Mouse (Mus musculus) midbrain, embryonic 16.5 days (tissue): ENCODE results near the gene Pnpla2. TPM values are rescaled to one million over a fixed set of nuclear protein-coding genes. Genes with fewer than 3 reads are reported as not detected.

Experiments
- ATAC-seq: fragments of 200-750 bp; cut with Nextera tagmentation; 2 replicates; pipeline ENCODE4 v1.8.0; 2017; ENCODE audit warnings: moderate TSS enrichment
- H3K27ac ChIP-seq: fragments of 300-500 bp; sonication (generic); 2 replicates; pipeline ENCODE4 v1.5.1; 2014; ENCODE audit warnings: mild to moderate bottlenecking, low read length, mixed read lengths
- H3K27me3 ChIP-seq: fragments of 300-500 bp; sonication (generic); 2 replicates; pipeline ENCODE4 v1.6.1; 2014; ENCODE audit warnings: low read depth, low read length, mixed read lengths; ENCODE audit not compliant: control insufficient read depth, insufficient read depth
- H3K36me3 ChIP-seq: fragments of 300-500 bp; sonication (generic); 2 replicates; pipeline ENCODE4 v1.6.1; 2014; ENCODE audit warnings: mild to moderate bottlenecking, low read length, moderate library complexity, mixed read lengths; ENCODE audit not compliant: control insufficient read depth, insufficient read depth
- H3K4me1 ChIP-seq: fragments of 300-500 bp; sonication (generic); 2 replicates; pipeline ENCODE4 v1.6.1; 2014; ENCODE audit warnings: mild to moderate bottlenecking, low read length, mixed read lengths; ENCODE audit not compliant: control insufficient read depth, insufficient read depth
- H3K4me2 ChIP-seq: fragments of 300-500 bp; sonication (generic); 2 replicates; pipeline ENCODE4 v1.6.1; 2014; ENCODE audit warnings: mild to moderate bottlenecking, low read length, mixed read lengths
- H3K4me3 ChIP-seq: fragments of 300-500 bp; sonication (generic); 2 replicates; pipeline ENCODE4 v1.5.1; 2014; ENCODE audit warnings: low read depth, mild to moderate bottlenecking, low read length, moderate library complexity, mixed read lengths
- H3K9ac ChIP-seq: fragments of 300-500 bp; sonication (generic); 2 replicates; pipeline ENCODE4 v1.6.1; 2014; ENCODE audit warnings: low read depth, low read length, mixed read lengths
- H3K9me3 ChIP-seq: fragments of 300-500 bp; sonication (generic); replicated peaks from 2 replicates; pipeline ENCODE4 v1.6.1; 2014; ENCODE audit warnings: mild to moderate bottlenecking, low read length, mixed read lengths; ENCODE audit not compliant: control insufficient read depth, poor library complexity, severe bottlenecking
- WGBS: fragments of 180-500 bp; shearing (Covaris S2); extraction: QIAGEN DNeasy Blood & Tissue Kit; methylation state at CpG from one replicate; pipeline ENCODE4 v1.1.7; 2014; 5-methylcytosine and 5-hydroxymethylcytosine counted together
- polyA plus RNA-seq: library from polyadenylated mRNA; unstranded; fragments of >200 nt; fragmentation: Nextera tagmentation; extraction: Ambion mirVana; gene quantifications from 2 replicates; pipeline ENCODE4 v1.2.1, GENCODE M21; 2015

Gene Pnpla2
- polyA plus RNA-seq, 1 experiment from 2014 or later = 17.7 TPM

GRCm38 (mm10) chr7:141487141-141487540 lies 32.1 kb downstream of the Pnpla2 start:
- Histone ChIP-seq H3K4me1 (peaks cover 20% of the 10 kb centered on the region), H3K27ac (no peak overlapping the region), H3K27me3 (no peaks in the 10 kb centered on the region), H3K36me3 (peaks cover 3% of the 10 kb centered on the region; the same call in 1 of the 2 replicates), H3K9ac (no peak overlapping the region), H3K9me3 (no peaks in the 10 kb centered on the region), H3K4me3 (no peak overlapping the region), H3K4me2 (no peak overlapping the region)
- no peak for ATAC-seq
- WGBS = 80% methylated on average over 7 of the region's 7 CpGs

GRCm38 (mm10) chr7:141491151-141491550 lies 36.2 kb downstream of the Pnpla2 start:
- 86% methylated on average over 2 of the region's 2 CpGs for WGBS
- H3K36me3 ChIP-seq = peaks cover 10% of the 10 kb centered on the region
- no peaks in the 10 kb centered on the region for H3K9me3 ChIP-seq
- H3K27me3 ChIP-seq = no peaks in the 10 kb centered on the region
- H3K4me1 ChIP-seq = no peaks in the 10 kb centered on the region
- no peak overlapping the region for H3K4me3 ChIP-seq
- ATAC-seq = no peak
- no peak overlapping the region for H3K9ac ChIP-seq
- H3K4me2 ChIP-seq = no peak overlapping the region
- no peak overlapping the region for H3K27ac ChIP-seq

DNA sequence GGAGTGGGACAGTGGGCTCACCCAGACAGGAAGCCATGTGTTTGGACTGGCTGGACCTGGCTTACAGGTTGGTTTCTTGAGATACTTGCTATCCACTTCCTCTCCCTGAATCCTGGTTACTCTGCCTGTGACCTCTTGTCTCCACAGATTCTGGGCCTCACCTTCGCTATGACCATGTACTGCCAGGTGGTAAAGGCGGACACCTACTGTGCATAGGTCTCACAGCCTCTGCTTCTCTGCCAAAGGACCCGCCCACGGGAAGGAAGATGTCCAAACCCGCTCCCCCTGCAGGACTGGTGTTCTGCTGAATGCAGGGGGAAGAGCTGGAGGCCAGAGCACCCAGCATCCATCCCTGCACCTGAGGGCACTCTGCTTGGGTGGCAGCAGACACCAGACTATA lies 37.7 kb downstream of the Pnpla2 start:
- Histone ChIP-seq H3K36me3 (peaks cover 10% of the 10 kb centered on the region), H3K4me3 (no peak overlapping the region), H3K9me3 (no peaks in the 10 kb centered on the region), H3K4me1 (no peaks in the 10 kb centered on the region), H3K27ac (no peak overlapping the region), H3K27me3 (no peaks in the 10 kb centered on the region), H3K9ac (no peak overlapping the region), H3K4me2 (no peak overlapping the region)
- ATAC-seq = no peak
- 89% methylated on average over 5 of the region's 5 CpGs for WGBS

- no peaks in the 10 kb centered on the region for H3K9me3 ChIP-seq
- ATAC-seq = no peak
- H3K27me3 ChIP-seq = no peaks in the 10 kb centered on the region
- no peaks in the 10 kb centered on the region for H3K4me1 ChIP-seq
- no peak overlapping the region for H3K4me2 ChIP-seq
- 89% methylated on average over 1 of the region's 1 CpGs for WGBS
- H3K4me3 ChIP-seq = no peak overlapping the region
- peaks cover 14% of the 10 kb centered on the region for H3K36me3 ChIP-seq
- H3K9ac ChIP-seq = no peak overlapping the region
- H3K27ac ChIP-seq = no peak overlapping the region
Measured at GRCm38 (mm10) chr7:141493729-141494128, 38.7 kb downstream of the Pnpla2 start.

DNA sequence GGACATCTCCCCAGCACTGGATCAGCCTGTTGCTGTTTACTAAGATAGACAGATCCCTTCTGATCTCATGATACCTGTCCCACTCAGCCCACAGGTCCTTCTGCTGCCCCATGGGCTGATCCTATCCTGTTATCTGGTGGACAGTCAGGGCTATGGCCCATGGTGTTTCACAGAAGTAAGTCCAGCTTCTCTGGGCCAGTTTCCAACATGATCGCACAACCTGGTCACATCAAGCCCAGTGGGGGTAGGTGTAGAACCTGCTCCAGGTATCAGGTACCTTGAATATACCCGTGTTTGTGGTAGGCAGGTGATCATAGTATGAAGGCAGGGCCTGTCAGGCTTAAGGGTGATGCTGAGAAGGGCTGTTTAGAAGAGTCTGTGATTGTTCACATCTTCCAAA lies 40.4 kb downstream of the Pnpla2 start:
- no peaks in the 10 kb centered on the region for H3K9me3 ChIP-seq

DNA sequence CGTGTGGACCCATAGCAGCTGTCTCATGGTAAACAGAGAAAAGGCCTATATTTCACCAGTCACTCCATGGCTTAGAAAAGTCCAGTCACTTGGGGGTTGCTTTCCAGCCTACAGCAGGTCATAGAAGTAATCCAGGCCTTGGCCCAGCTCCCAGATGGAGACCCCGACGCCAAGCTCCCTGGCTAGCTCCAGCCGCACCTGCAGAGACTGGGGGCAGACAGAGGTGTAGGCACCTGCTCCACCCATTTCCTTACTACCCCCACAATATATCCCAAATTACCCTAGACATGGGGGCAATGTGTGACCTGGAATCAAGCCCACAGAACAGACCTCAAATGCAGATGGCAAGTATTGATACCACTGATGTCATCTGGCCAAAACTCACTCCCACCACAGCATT lies 40.9 kb downstream of the Pnpla2 start:
- Histone ChIP-seq H3K4me3 (no peak overlapping the region), H3K4me2 (no peak overlapping the region), H3K4me1 (no peaks in the 10 kb centered on the region), H3K9me3 (no peaks in the 10 kb centered on the region), H3K27ac (no peak overlapping the region), H3K9ac (no peak overlapping the region), H3K27me3 (no peaks in the 10 kb centered on the region), H3K36me3 (peaks cover 17% of the 10 kb centered on the region)
- WGBS = 89% methylated on average over 4 of the region's 4 CpGs
- no peak for ATAC-seq

More for the DNA sequence above, 40.4 kb downstream of the Pnpla2 start:
- WGBS = 84% methylated on average over 2 of the region's 2 CpGs
- Histone ChIP-seq H3K4me1 (no peaks in the 10 kb centered on the region), H3K4me3 (no peak overlapping the region), H3K36me3 (peaks cover 17% of the 10 kb centered on the region), H3K27ac (no peak overlapping the region), H3K27me3 (no peaks in the 10 kb centered on the region), H3K4me2 (no peak overlapping the region), H3K9ac (no peak overlapping the region)
- ATAC-seq = no peak

DNA sequence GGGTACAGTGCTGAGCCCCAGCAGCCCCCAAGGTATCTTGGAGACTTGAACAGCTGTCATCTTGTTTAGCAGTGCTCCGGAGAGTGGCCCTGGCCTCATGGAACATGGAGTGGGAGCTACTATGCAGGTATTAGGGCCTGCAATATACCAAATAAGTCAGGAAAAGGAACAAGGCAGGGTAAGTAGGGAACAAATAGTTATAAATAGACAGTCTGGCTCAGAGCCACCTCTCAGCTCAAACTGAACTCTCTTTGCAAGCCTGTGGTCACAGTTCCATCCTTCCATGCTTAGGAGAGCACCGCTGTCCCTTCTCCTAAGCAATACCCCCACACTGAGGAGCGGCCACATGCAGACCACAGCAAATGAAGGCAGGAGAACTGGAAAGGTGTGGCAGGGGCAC lies 42.6 kb downstream of the Pnpla2 start:
- no peak overlapping the region for H3K9ac ChIP-seq
- H3K36me3 ChIP-seq = peaks cover 13% of the 10 kb centered on the region
- H3K4me3 ChIP-seq = no peak overlapping the region
- no peak overlapping the region for H3K4me2 ChIP-seq
- H3K4me1 ChIP-seq = no peaks in the 10 kb centered on the region
- 97% methylated on average over 3 of the region's 3 CpGs for WGBS
- H3K9me3 ChIP-seq = no peaks in the 10 kb centered on the region
- no peak for ATAC-seq
- no peak overlapping the region for H3K27ac ChIP-seq
- no peaks in the 10 kb centered on the region for H3K27me3 ChIP-seq

- Histone ChIP-seq H3K36me3 (peaks cover 6% of the 10 kb centered on the region; the same call in 1 of the 2 replicates), H3K4me2 (no peak overlapping the region), H3K4me1 (no peaks in the 10 kb centered on the region), H3K27me3 (no peaks in the 10 kb centered on the region), H3K9ac (no peak overlapping the region), H3K9me3 (no peaks in the 10 kb centered on the region), H3K4me3 (no peak overlapping the region), H3K27ac (no peak overlapping the region)
- WGBS = 88% methylated on average over 7 of the region's 7 CpGs
- no peak for ATAC-seq
Measured at GRCm38 (mm10) chr7:141501820-141502555, 47.0 kb downstream of the Pnpla2 start.

DNA sequence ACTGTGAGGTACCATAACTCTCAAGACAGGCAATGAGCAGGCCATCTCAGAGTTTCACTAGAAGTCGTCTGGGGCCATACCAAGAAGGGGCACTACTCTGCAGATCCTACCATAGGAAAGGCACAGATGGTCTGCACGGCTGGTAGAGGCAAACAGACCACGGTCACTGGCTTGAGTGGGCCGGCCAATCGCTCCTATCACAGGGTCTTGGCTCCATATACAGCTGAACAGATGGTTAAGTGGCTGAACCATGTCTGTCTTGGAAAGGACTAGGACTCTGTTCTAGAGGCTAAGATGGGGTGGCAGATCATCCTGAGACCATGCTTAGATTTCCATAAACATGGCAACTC lies 47.5 kb downstream of the Pnpla2 start:
- Histone ChIP-seq H3K4me1 (no peaks in the 10 kb centered on the region), H3K36me3 (peaks cover 6% of the 10 kb centered on the region; the same call in 1 of the 2 replicates), H3K4me2 (no peak overlapping the region), H3K27ac (no peak overlapping the region), H3K9me3 (no peaks in the 10 kb centered on the region), H3K27me3 (no peaks in the 10 kb centered on the region), H3K4me3 (no peak overlapping the region), H3K9ac (no peak overlapping the region)
- no peak for ATAC-seq
- whole genome bisulfite sequencing = 85% methylated on average over 5 of the region's 5 CpGs
